Comparison of ENCODE assay signal across 8 mouse cellular contexts in the genomic region with DNA sequence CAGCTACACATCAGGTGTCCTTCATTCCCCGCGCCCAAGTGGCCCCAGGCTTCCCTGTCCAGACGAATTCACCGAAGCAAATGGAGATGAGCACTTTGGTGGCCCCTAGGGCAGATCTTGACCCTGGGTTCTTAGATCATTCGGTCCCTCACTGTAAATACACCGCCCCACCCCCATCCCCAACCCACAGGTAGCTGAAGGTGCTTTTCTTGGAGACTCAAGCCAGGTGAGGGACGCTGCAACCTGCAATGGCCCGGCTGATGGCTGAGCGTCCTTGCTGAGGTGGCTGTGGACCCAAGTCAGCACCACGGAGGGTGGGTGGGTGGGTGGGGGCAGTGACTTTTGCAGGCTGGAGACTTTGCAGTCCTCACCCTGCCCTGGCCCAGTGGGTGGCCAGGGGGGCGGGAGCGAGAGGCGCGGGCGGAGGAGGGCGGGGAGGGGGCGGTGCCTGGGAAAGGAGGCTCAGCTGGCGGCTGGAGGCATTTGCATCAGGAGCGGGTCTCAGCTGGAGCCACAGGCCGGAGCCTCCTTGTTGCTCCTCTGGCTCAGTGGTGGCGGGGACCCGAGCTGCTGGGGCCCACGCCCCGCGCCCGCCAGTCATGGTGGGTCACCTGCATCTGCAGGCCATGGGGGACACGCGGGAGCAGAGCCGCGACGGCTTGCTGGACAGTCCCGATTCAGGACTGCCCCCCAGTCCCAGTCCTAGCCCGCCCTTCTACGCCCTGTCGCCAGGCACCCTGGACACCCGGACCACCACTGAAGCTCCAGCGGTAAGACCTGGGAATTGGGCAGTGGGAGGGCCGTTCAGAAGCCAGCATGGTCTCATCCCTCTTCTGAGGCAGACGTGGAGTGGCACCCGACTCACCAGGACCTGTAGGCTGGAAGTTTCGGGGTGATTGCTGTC. TPM values are rescaled to one million over a fixed set of nuclear protein-coding genes. Genes with fewer than 3 reads are reported as not detected.
DNase-seq lines count a peak whose midpoint lies in the region; ATAC-seq and TF ChIP-seq lines count a peak whose summit lies in the region.

A gene (plus strand): TSS at position 253 of the 904 bp plus-strand sequence.

- H3K27ac ChIP-seq in midbrain, embryonic 11.5 days (ENCODE audit: low read depth, low read length) = no peak within 1 kb of the TSS

- peaks cover 18% of the 10 kb centered on the region for H3K4me1 ChIP-seq in E14TG2a.4 (replicated peaks; ENCODE audit: low read depth, low read length)
- peaks cover 16% of the 10 kb centered on the region for H3K4me1 ChIP-seq in midbrain, embryonic 11.5 days (ENCODE audit: control insufficient read depth, insufficient read depth, low read length)

- no peak for TF ChIP-seq CTCF in E14TG2a.4 (conservative IDR thresholded peaks at IDR 0.05; ENCODE audit: low read length)

- no peaks in the 10 kb centered on the region for H3K9me3 ChIP-seq in E14TG2a.4 (ENCODE audit: low read length)
- no peaks in the 10 kb centered on the region for H3K9me3 ChIP-seq in midbrain, embryonic 11.5 days (ENCODE audit: control insufficient read depth, low read length)

- peaks cover 53% of the 10 kb centered on the region for H3K27me3 ChIP-seq in E14TG2a.4 (ENCODE audit: insufficient read depth, low read length)
- peaks cover 11% of the 10 kb centered on the region for H3K27me3 ChIP-seq in midbrain, embryonic 11.5 days (ENCODE audit: control insufficient read depth, insufficient read depth, low read length)

- peak within 1 kb of the TSS; percentile 57 for H3K4me2 ChIP-seq in midbrain, embryonic 11.5 days

- H3K4me3 ChIP-seq in E14TG2a.4 (replicated peaks; ENCODE audit: low read length) = peak within 1 kb of the TSS; percentile 75
- H3K4me3 ChIP-seq in midbrain, embryonic 11.5 days (ENCODE audit: low read depth, low read length) = peak within 1 kb of the TSS; percentile 29

- peak; percentile 69 for DNase-seq in R1 (ENCODE audit: low read depth, low spot score)
- no peak for DNase-seq in gonadal fat pad, adult 2 months (ENCODE audit: low read depth)
- DNase-seq in kidney, postnatal 36 days = peak; percentile 57 to 84
- peak; percentile 92 for DNase-seq in midbrain, embryonic 11.5 days (ENCODE audit: low spot score, missing footprints)
- DNase-seq in B cell, adult 2 months = no peak
- no peak for DNase-seq in spleen, adult 12 weeks (ENCODE audit: low spot score)
- no peak for DNase-seq in gastrocnemius, postnatal 14 days

- H3K9ac ChIP-seq in midbrain, embryonic 11.5 days (ENCODE audit: low read length) = peak within 1 kb of the TSS; percentile 50

- no peaks in the 10 kb centered on the region for H3K36me3 ChIP-seq in E14TG2a.4 (ENCODE audit: insufficient read depth, low read length)
- H3K36me3 ChIP-seq in midbrain, embryonic 11.5 days (ENCODE audit: control insufficient read depth, insufficient read depth, low read length) = no peaks in the 10 kb centered on the region

- peak; percentile 76 for ATAC-seq in midbrain, embryonic 11.5 days (ENCODE audit: low FRiP score)

- 2% methylated on average over 35 of the region's 41 CpGs for WGBS in midbrain, embryonic 11.5 days

- intact Hi-C loops in gastrocnemius, postnatal 14 days (cut with DNase I; ENCODE audit: low total_unique reads) = no loop called here

RNA-seq across cellular contexts. Expression of the gene that starts here (rescaled TPM):
- 18.2 and 18.5 TPM in 2 replicates for polyA plus RNA-seq in gonadal fat pad, adult 2 months (2012; rRNA removed)
- polyA plus RNA-seq in midbrain, embryonic 11.5 days (2014; fragmentation: Nextera tagmentation; extraction: Ambion mirVana) = 4.0 and 4.4 TPM in 2 replicates
- total RNA-seq in gastrocnemius, postnatal 14 days (2021) = under 1 TPM; 0.84 to 0.98 TPM

Comparison
In these comparisons a context has a peak if more than half of its experiments do, and no peak if none do; other contexts are left out.
1. DNase-seq: peak in R1 (single experiment), kidney, postnatal 36 days (2 of 2) and midbrain, embryonic 11.5 days (single experiment); none in gonadal fat pad, adult 2 months (single experiment), B cell, adult 2 months (0 of 2), spleen, adult 12 weeks (single experiment) and gastrocnemius, postnatal 14 days (single experiment).